8 mouse cellular contexts compared by ENCODE assay signal in genomic region chr5:110923336-110923735, GRCm38 (mm10). TPM values are rescaled to one million over a fixed set of nuclear protein-coding genes. Genes with fewer than 3 reads are reported as not detected.
A peak's percentile ranks its signal among the peaks of the same experiment; 100 is the strongest.
DNase-seq lines count a peak whose midpoint lies in the region; ATAC-seq lines count a peak whose summit lies in the region.

No protein-coding gene starts in this region.

- peak; percentile 38; the same call in 1 of the 2 replicates for ATAC-seq in hindbrain, embryonic 15.5 days (ENCODE audit: low FRiP score, low read depth)
- ATAC-seq in hindbrain, embryonic 12.5 days (ENCODE audit: low FRiP score) = no peak

- no peak overlapping the region for H3K4me2 ChIP-seq in hindbrain, embryonic 15.5 days
- H3K4me2 ChIP-seq in hindbrain, embryonic 12.5 days (replicated peaks) = no peak overlapping the region

- DNase-seq in adrenal gland, postnatal 10 days = peak; percentile 24
- DNase-seq in adrenal gland, postnatal 25 days = no peak
- DNase-seq in 416B (ENCODE audit: low read depth) = peak; percentile 41
- DNase-seq in kidney, postnatal 10 days = peak; percentile 40
- DNase-seq in spleen, postnatal 4 days (ENCODE audit: low spot score in 2 of 2) = no peak
- no peak for DNase-seq in ovary, adult 18-20 months (ENCODE audit: low spot score)

- H3K4me3 ChIP-seq in hindbrain, embryonic 15.5 days = no peak overlapping the region
- H3K4me3 ChIP-seq in hindbrain, embryonic 12.5 days = no peak overlapping the region

- H3K27me3 ChIP-seq in hindbrain, embryonic 15.5 days = no peaks in the 10 kb centered on the region
- H3K27me3 ChIP-seq in hindbrain, embryonic 12.5 days = no peaks in the 10 kb centered on the region

- peaks cover 3% of the 10 kb centered on the region; the same call in 1 of the 2 replicates for H3K4me1 ChIP-seq in hindbrain, embryonic 15.5 days (replicated peaks)
- H3K4me1 ChIP-seq in hindbrain, embryonic 12.5 days = no peaks in the 10 kb centered on the region

- no peaks in the 10 kb centered on the region for H3K36me3 ChIP-seq in hindbrain, embryonic 15.5 days
- H3K36me3 ChIP-seq in hindbrain, embryonic 12.5 days = no peaks in the 10 kb centered on the region

- 4% methylated on average over 1 of the region's 1 CpGs for WGBS in hindbrain, embryonic 15.5 days
- WGBS in hindbrain, embryonic 12.5 days = 22% methylated on average over 1 of the region's 1 CpGs

- no peak overlapping the region for H3K9ac ChIP-seq in hindbrain, embryonic 15.5 days
- H3K9ac ChIP-seq in hindbrain, embryonic 12.5 days = no peak overlapping the region

- H3K9me3 ChIP-seq in hindbrain, embryonic 15.5 days = no peaks in the 10 kb centered on the region
- H3K9me3 ChIP-seq in hindbrain, embryonic 12.5 days (replicated peaks) = no peaks in the 10 kb centered on the region

- no peak overlapping the region for H3K27ac ChIP-seq in hindbrain, embryonic 15.5 days (replicated peaks)
- no peak overlapping the region for H3K27ac ChIP-seq in hindbrain, embryonic 12.5 days

RNA-seq across cellular contexts. Expression of gene Ttc28, which starts 43.7 kb away (rescaled TPM):
- total RNA-seq in adrenal gland, postnatal 10 days (2021) = 10 to 100 TPM; 25.0 to 29.1 TPM
- 19.6 and 22.9 TPM in 2 replicates for total RNA-seq in adrenal gland, postnatal 25 days (2021)
- 19.1 and 20.5 TPM in 2 replicates for polyA plus RNA-seq in hindbrain, embryonic 15.5 days (2015; fragmentation: Nextera tagmentation; extraction: Ambion mirVana)
- 26.9 and 28.2 TPM in 2 replicates for polyA plus RNA-seq in hindbrain, embryonic 12.5 days (2016; fragmentation: Nextera tagmentation; extraction: Ambion mirVana)

Comparison
In these comparisons a context has a peak if more than half of its experiments do, and no peak if none do; other contexts are left out.
1. DNase-seq: peak in adrenal gland, postnatal 10 days (single experiment), 416B (single experiment) and kidney, postnatal 10 days (single experiment); none in adrenal gland, postnatal 25 days (single experiment), spleen, postnatal 4 days (0 of 2) and ovary, adult 18-20 months (single experiment).